Mouse (Mus musculus): ENCODE measurements around the gene Dpf3.

DNA sequence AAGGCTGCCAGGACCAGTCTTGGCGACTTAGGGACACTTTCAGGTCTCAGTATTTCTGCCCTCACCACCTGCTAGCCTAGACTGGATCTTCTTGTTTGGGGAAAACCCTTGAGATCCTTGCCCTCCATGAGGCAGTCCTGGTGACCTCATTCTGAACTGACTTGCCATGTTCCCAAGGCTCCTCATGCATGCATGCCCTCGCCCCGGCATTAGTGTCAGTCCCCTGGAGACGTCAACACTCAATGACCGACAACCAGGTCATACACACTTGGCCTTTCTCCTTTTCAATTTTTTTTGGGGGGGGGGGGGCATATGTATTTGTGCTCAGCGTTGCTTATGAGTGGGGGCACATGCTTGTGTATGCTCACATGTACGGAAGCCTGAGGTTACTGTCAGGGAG lies 61.8 kb downstream of the Dpf3 start:
- TF ChIP-seq MYOG (IDR thresholded peaks at IDR 0.05; ENCODE audit: control insufficient read depth in 1 of 3, insufficient read depth in 1 of 3, insufficient read length in 2 of 3, low read depth in 2 of 3), result no peak
- TF ChIP-seq USF1 (IDR thresholded peaks at IDR 0.05; ENCODE audit: low read depth), result no peak
- no peak for TF ChIP-seq POLR2A (IDR thresholded peaks at IDR 0.05; ENCODE audit: insufficient read length, low read depth)
